Mouse (Mus musculus): ENCODE measurements at regions not wholly inside any gene's neighbourhood (a gene's known extent, or its start where the extent isn't known, plus 50 kb on each side); places are given as distances from the start of the nearest gene placed in this dataset.

- Histone ChIP-seq H3ac (ENCODE audit: control insufficient read depth, insufficient read length) (no peak overlapping the region), H3K4me2 (ENCODE audit: low read depth) (no peak overlapping the region), H3K36me3 (ENCODE audit: control insufficient read depth, insufficient read depth) (no peaks in the 10 kb centered on the region), H3K79me2 (ENCODE audit: control insufficient read depth, insufficient read depth) (no peaks in the 10 kb centered on the region), H3K27me3 (ENCODE audit: control insufficient read depth, insufficient read depth, insufficient read length) (no peaks in the 10 kb centered on the region), H3K4me3 (no peak overlapping the region)
- TF ChIP-seq TCF12 (IDR thresholded peaks at IDR 0.05; ENCODE audit: insufficient read depth, poor library complexity, severe bottlenecking) (no peak), MAX (IDR thresholded peaks at IDR 0.05; ENCODE audit: low read depth) (no peak), CEBPB (IDR thresholded peaks at IDR 0.05; ENCODE audit: insufficient read depth, poor library complexity, severe bottlenecking) (no peak), SRF (IDR thresholded peaks at IDR 0.05; ENCODE audit: control insufficient read depth, insufficient read length, low read depth) (no peak), TCF3 (IDR thresholded peaks at IDR 0.05; ENCODE audit: insufficient read length, low read depth) (no peak), MYOD1 (IDR thresholded peaks at IDR 0.05; ENCODE audit: control insufficient read depth in 1 of 3, insufficient read length in 2 of 3, low read depth in 2 of 3) (no peak), USF1 (IDR thresholded peaks at IDR 0.05; ENCODE audit: low read depth) (no peak), E2F4 (IDR thresholded peaks at IDR 0.05; ENCODE audit: insufficient read depth) (no peak), MYOG (IDR thresholded peaks at IDR 0.05; ENCODE audit: control insufficient read depth in 1 of 3, insufficient read depth in 1 of 3, insufficient read length in 2 of 3, low read depth in 2 of 3) (no peak), POLR2AphosphoS2 (IDR thresholded peaks at IDR 0.05; ENCODE audit: insufficient read length, low read depth) (no peak), POLR2A (IDR thresholded peaks at IDR 0.05; ENCODE audit: insufficient read length, low read depth) (no peak), REST (IDR thresholded peaks at IDR 0.05; ENCODE audit: insufficient read depth, insufficient read length) (no peak)
Observed at GRCm38 (mm10) chr2:169429411-169429810, 158.1 kb downstream of the Gm11011 start.

DNA sequence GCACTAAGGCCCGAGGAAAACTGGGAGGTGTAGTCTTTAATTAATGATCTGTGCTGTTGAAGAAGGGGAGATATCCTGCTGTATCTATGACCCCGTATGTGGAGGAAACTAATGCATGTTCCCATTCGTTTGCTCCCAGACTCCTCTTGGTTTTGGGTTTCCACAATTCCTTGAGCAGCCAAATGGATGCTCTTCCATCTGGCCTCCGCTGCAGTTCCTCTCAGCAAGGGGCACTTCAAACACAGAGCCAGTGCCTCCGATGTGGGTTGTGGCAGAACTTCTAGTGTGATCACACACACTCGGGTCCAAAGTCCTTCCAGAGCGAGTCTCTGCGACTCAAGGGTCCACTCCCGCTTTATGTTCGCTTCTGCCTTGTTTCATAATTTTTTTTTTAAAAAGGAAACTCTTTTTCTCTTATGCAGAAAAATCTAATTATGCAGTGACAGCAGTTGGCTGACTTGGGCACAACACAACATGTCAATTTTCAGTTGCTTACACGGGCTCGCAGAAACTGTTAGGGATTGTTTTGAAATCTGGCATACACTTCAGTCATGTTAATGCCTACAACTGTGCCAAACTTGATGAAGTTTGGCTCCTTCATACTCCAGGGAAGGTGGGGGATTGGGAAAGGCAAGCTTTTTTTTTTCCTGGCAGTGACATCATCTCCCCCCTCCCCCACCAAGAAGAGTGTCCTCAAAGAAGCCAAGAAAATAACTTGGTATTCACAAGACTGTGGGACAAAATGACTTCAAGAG is 163.2 kb downstream of the Gm11011 start:
- no peak overlapping the region for H3K4me2 ChIP-seq (ENCODE audit: low read depth)
- no peak for TF ChIP-seq TCF3 (IDR thresholded peaks at IDR 0.05; ENCODE audit: insufficient read length, low read depth)
- no peak for TF ChIP-seq POLR2AphosphoS2 (IDR thresholded peaks at IDR 0.05; ENCODE audit: insufficient read length, low read depth)
- no peak for TF ChIP-seq USF1 (IDR thresholded peaks at IDR 0.05; ENCODE audit: low read depth)
- no peak for TF ChIP-seq CEBPB (IDR thresholded peaks at IDR 0.05; ENCODE audit: insufficient read depth, poor library complexity, severe bottlenecking)
- no peak for TF ChIP-seq POLR2A (IDR thresholded peaks at IDR 0.05; ENCODE audit: insufficient read length, low read depth)
- no peak for TF ChIP-seq MYOG (IDR thresholded peaks at IDR 0.05; ENCODE audit: control insufficient read depth in 1 of 3, insufficient read depth in 1 of 3, insufficient read length in 2 of 3, low read depth in 2 of 3)
- TF ChIP-seq SRF (IDR thresholded peaks at IDR 0.05; ENCODE audit: control insufficient read depth, insufficient read length, low read depth): no peak
- TF ChIP-seq TCF12 (IDR thresholded peaks at IDR 0.05; ENCODE audit: insufficient read depth, poor library complexity, severe bottlenecking): no peak
- no peak for TF ChIP-seq MAX (IDR thresholded peaks at IDR 0.05; ENCODE audit: low read depth)
- no peaks in the 10 kb centered on the region for H3K36me3 ChIP-seq (ENCODE audit: control insufficient read depth, insufficient read depth)
- no peak overlapping the region for H3K4me3 ChIP-seq
- no peaks in the 10 kb centered on the region for H3K27me3 ChIP-seq (ENCODE audit: control insufficient read depth, insufficient read depth, insufficient read length)
- H3K79me2 ChIP-seq (ENCODE audit: control insufficient read depth, insufficient read depth): no peaks in the 10 kb centered on the region
- H3ac ChIP-seq (ENCODE audit: control insufficient read depth, insufficient read length): no peak overlapping the region

DNA sequence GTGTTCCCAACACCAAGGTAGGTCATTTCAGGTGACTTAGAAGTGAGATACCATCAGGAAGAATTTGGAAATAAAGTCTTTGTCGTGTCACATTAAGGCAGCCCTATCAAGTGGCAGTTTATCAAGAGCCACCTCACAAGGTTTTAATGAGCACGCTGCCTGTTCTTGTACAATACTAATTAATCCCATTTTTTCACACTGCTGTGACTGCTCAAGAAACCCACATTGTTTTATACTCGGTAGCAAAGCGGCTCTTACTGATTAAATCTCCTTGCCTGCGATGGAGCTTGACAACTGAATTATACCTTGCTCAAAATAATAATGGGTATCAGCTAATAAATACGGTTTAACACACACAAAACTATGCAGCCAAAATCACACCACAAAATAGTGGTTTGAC is 175.2 kb downstream of the Gm11011 start:
- no peak overlapping the region for H3ac ChIP-seq (ENCODE audit: control insufficient read depth, insufficient read length)
- H3K79me2 ChIP-seq (ENCODE audit: control insufficient read depth, insufficient read depth): no peaks in the 10 kb centered on the region
- no peaks in the 10 kb centered on the region for H3K36me3 ChIP-seq (ENCODE audit: control insufficient read depth, insufficient read depth)
- H3K4me2 ChIP-seq (ENCODE audit: low read depth): no peak overlapping the region
- no peak overlapping the region for H3K4me3 ChIP-seq
- H3K27me3 ChIP-seq (ENCODE audit: control insufficient read depth, insufficient read depth, insufficient read length): no peaks in the 10 kb centered on the region
- TF ChIP-seq TCF12 (IDR thresholded peaks at IDR 0.05; ENCODE audit: insufficient read depth, poor library complexity, severe bottlenecking) (no peak), POLR2AphosphoS2 (IDR thresholded peaks at IDR 0.05; ENCODE audit: insufficient read length, low read depth) (no peak), SRF (IDR thresholded peaks at IDR 0.05; ENCODE audit: control insufficient read depth, insufficient read length, low read depth) (no peak), POLR2A (IDR thresholded peaks at IDR 0.05; ENCODE audit: insufficient read length, low read depth) (no peak), E2F4 (IDR thresholded peaks at IDR 0.05; ENCODE audit: insufficient read depth) (no peak), MYOG (IDR thresholded peaks at IDR 0.05; ENCODE audit: control insufficient read depth in 1 of 3, insufficient read depth in 1 of 3, insufficient read length in 2 of 3, low read depth in 2 of 3) (no peak), MAX (IDR thresholded peaks at IDR 0.05; ENCODE audit: low read depth) (no peak), MYOD1 (IDR thresholded peaks at IDR 0.05; ENCODE audit: control insufficient read depth in 1 of 3, insufficient read length in 2 of 3, low read depth in 2 of 3) (no peak), REST (IDR thresholded peaks at IDR 0.05; ENCODE audit: insufficient read depth, insufficient read length) (no peak), USF1 (IDR thresholded peaks at IDR 0.05; ENCODE audit: low read depth) (no peak)

- no peak overlapping the region for H3K4me3 ChIP-seq
- H3K4me2 ChIP-seq (ENCODE audit: low read depth): no peak overlapping the region
- H3ac ChIP-seq (ENCODE audit: control insufficient read depth, insufficient read length): no peak overlapping the region
- H3K36me3 ChIP-seq (ENCODE audit: control insufficient read depth, insufficient read depth): no peaks in the 10 kb centered on the region
- no peak for TF ChIP-seq USF1 (IDR thresholded peaks at IDR 0.05; ENCODE audit: low read depth)
- TF ChIP-seq TCF12 (IDR thresholded peaks at IDR 0.05; ENCODE audit: insufficient read depth, poor library complexity, severe bottlenecking): no peak
- no peak for TF ChIP-seq TCF3 (IDR thresholded peaks at IDR 0.05; ENCODE audit: insufficient read length, low read depth)
- TF ChIP-seq POLR2AphosphoS2 (IDR thresholded peaks at IDR 0.05; ENCODE audit: insufficient read length, low read depth): no peak
- no peak for TF ChIP-seq CEBPB (IDR thresholded peaks at IDR 0.05; ENCODE audit: insufficient read depth, poor library complexity, severe bottlenecking)
- no peak for TF ChIP-seq E2F4 (IDR thresholded peaks at IDR 0.05; ENCODE audit: insufficient read depth)
- no peak for TF ChIP-seq REST (IDR thresholded peaks at IDR 0.05; ENCODE audit: insufficient read depth, insufficient read length)
- no peak for TF ChIP-seq MYOD1 (IDR thresholded peaks at IDR 0.05; ENCODE audit: control insufficient read depth in 1 of 3, insufficient read length in 2 of 3, low read depth in 2 of 3)
- no peak for TF ChIP-seq POLR2A (IDR thresholded peaks at IDR 0.05; ENCODE audit: insufficient read length, low read depth)
- no peak for TF ChIP-seq SRF (IDR thresholded peaks at IDR 0.05; ENCODE audit: control insufficient read depth, insufficient read length, low read depth)
- TF ChIP-seq MYOG (IDR thresholded peaks at IDR 0.05; ENCODE audit: control insufficient read depth in 1 of 3, insufficient read depth in 1 of 3, insufficient read length in 2 of 3, low read depth in 2 of 3): no peak
- no peak for TF ChIP-seq MAX (IDR thresholded peaks at IDR 0.05; ENCODE audit: low read depth)
- no peaks in the 10 kb centered on the region for H3K27me3 ChIP-seq (ENCODE audit: control insufficient read depth, insufficient read depth, insufficient read length)
- no peaks in the 10 kb centered on the region for H3K79me2 ChIP-seq (ENCODE audit: control insufficient read depth, insufficient read depth)
Observed at GRCm38 (mm10) chr2:169410080-169410479, 177.5 kb downstream of the Gm11011 start.

Data from myocyte (in vitro differentiated cells).